Mouse (Mus musculus) C2C12 (cell line): Measurements from ENCODE around the gene Cdkn2b.

Experiments used
- CEBPB ChIP-seq: IDR thresholded peaks from one replicate; pipeline ENCODE4 v1.6.1; 2011; ENCODE audit warnings: low read depth, mild to moderate bottlenecking, control low read depth, moderate library complexity
- CTCF ChIP-seq: IDR thresholded peaks from one replicate; pipeline ENCODE4 v1.5.1; 2011; ENCODE audit not compliant: control insufficient read depth, insufficient read depth, insufficient read length
- FOSL1 ChIP-seq: IDR thresholded peaks from one replicate; pipeline ENCODE4 v1.8.0; 2011; ENCODE audit warnings: mild to moderate bottlenecking, low read length; ENCODE audit not compliant: poor library complexity, insufficient read depth, severe bottlenecking
- MAX ChIP-seq: IDR thresholded peaks from one replicate; pipeline ENCODE4 v1.6.1; 2011; ENCODE audit warnings: mild to moderate bottlenecking, control low read depth
- MYOG ChIP-seq: IDR thresholded peaks from one replicate; pipeline ENCODE4 v1.6.1; 2011; ENCODE audit not compliant: control insufficient read depth, insufficient read length; ENCODE audit errors: extremely low read depth
- USF1 ChIP-seq: IDR thresholded peaks from one replicate; pipeline ENCODE4 v1.6.1; 2011; ENCODE audit warnings: low read depth, mild to moderate bottlenecking, control low read depth, moderate library complexity

DNA sequence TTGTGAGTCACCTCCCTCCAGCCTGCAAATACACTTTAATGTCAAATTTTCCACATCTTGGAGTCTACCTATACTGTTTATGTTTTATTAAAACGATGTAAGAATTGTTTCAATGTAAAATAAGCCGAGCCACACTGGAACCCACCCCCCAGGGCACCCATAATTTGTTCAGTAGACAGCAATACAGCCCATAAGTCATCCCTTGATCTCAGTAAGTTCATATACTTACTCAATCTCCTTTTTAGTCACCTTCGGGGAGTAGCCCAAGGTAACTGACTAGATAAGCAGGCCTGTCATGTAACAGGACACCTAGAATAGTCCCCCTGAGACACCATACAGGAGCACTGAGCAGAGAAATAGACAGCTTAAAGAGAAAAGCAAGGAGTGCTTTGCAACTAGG, 5.1 kb downstream of the Cdkn2b start:
- TF ChIP-seq CTCF (no peak), MAX (no peak), USF1 (no peak), MYOG (no peak), CEBPB (no peak), FOSL1 (no peak)
